Mouse (Mus musculus) adrenal gland, adult 8-10 months (tissue): ENCODE measurements around the gene Otp. TPM values are rescaled to one million over a fixed set of nuclear protein-coding genes. Genes with fewer than 3 reads are reported as not detected.

Experiments used
- total RNA-seq, 4 experiments: library from RNA; stranded (reverse); gene quantifications; 2 replicates each; pipeline ENCODE4 v1.2.4; 2022

Otp gene
- total RNA-seq, 4 experiments from 2014 or later: not detected

Other genes starting within 250 kb of the Otp start
- gene Tbca, start 86.7 kb upstream of the Otp start, total RNA-seq: 100 to 1,000 TPM; 179 to 222 (median 189) TPM
- gene Wdr41, start 100.7 kb downstream of the Otp start, total RNA-seq: 10 to 100 TPM; 21.7 to 26.7 (median 24.0) TPM